Mouse (Mus musculus) lung, embryonic 16.5 days (tissue): ENCODE data around the gene Gm20695. TPM values are rescaled to one million over a fixed set of nuclear protein-coding genes. Genes with fewer than 3 reads are reported as not detected.

Experiments
- ATAC-seq: fragments of 200-750 bp; cut with Nextera tagmentation; 2 replicates; pipeline ENCODE4 v1.8.0; 2017; ENCODE audit warnings: low read depth, mild to moderate bottlenecking, moderate library complexity
- H3K27ac ChIP-seq: fragments of 300-500 bp; sonication (generic); 2 replicates; pipeline ENCODE4 v1.5.1; 2014; ENCODE audit warnings: mild to moderate bottlenecking, control low read depth, low read length
- H3K27me3 ChIP-seq: fragments of 300-500 bp; sonication (generic); 2 replicates; pipeline ENCODE4 v1.6.1; 2014; ENCODE audit warnings: low read depth, low read length, mixed read lengths; ENCODE audit not compliant: control insufficient read depth, insufficient read depth
- H3K36me3 ChIP-seq: fragments of 300-500 bp; sonication (generic); 2 replicates; pipeline ENCODE4 v1.6.1; 2014; ENCODE audit warnings: low read length; ENCODE audit not compliant: control insufficient read depth, insufficient read depth
- H3K4me1 ChIP-seq: fragments of 300-500 bp; sonication (generic); replicated peaks from 2 replicates; pipeline ENCODE4 v1.6.1; 2014; ENCODE audit warnings: low read length, mixed read lengths; ENCODE audit not compliant: control insufficient read depth, insufficient read depth
- H3K4me2 ChIP-seq: fragments of 300-500 bp; sonication (generic); 2 replicates; pipeline ENCODE4 v1.6.1; 2014; ENCODE audit warnings: low read depth, low read length, control low read depth
- H3K4me3 ChIP-seq: fragments of 300-500 bp; sonication (generic); 2 replicates; pipeline ENCODE4 v1.5.1; 2014; ENCODE audit warnings: mild to moderate bottlenecking, low read length, control low read depth
- H3K9ac ChIP-seq: fragments of 300-500 bp; sonication (generic); 2 replicates; pipeline ENCODE4 v1.6.1; 2014; ENCODE audit warnings: low read length, control low read depth
- H3K9me3 ChIP-seq: fragments of 300-500 bp; sonication (generic); 2 replicates; pipeline ENCODE4 v1.6.1; 2016; ENCODE audit warnings: low read length; ENCODE audit not compliant: control insufficient read depth
- WGBS: fragments of 180-500 bp; shearing (Covaris S2); extraction: QIAGEN DNeasy Blood & Tissue Kit; methylation state at CpG from one replicate; pipeline ENCODE4 v1.1.7; 2014; 5-methylcytosine and 5-hydroxymethylcytosine counted together
- microRNA-seq: library from miRNA; unstranded; fragments of <30 nt; microRNA quantifications from one replicate; pipeline ENCODE4, GENCODE M21; 2016
- polyA plus RNA-seq: library from polyadenylated mRNA; unstranded; fragments of >200 nt; fragmentation: Nextera tagmentation; extraction: Ambion mirVana; gene quantifications from 2 replicates; pipeline ENCODE4 v1.2.1, GENCODE M21; 2015

The Gm20695 gene
- polyA plus RNA-seq, 1 experiment from 2014 or later = 1.5 TPM

DNA sequence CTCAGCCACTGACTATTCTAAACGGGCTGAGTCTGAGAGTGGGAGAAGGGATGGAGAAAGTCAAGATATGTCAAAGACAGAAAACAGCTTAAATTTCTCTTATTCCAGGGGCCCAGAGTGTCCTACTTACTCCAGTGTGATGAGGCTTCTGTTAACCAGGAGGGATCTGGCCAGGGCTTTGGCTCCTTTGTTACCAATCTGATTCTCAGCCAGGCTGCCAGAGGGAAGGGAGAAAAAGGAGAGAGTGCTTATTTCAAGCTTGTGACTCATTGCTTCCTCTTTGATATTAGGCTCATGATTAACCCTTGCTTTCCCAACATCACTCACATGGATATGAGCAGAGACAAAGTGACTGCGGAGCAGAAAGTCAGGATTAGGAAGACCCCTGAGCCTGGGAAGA lies 74.8 kb downstream of the Gm20695 start:
- no peak overlapping the region for H3K4me3 ChIP-seq
- no peaks in the 10 kb centered on the region for H3K27me3 ChIP-seq
- 51% methylated on average over 2 of the region's 2 CpGs for WGBS
- H3K27ac ChIP-seq = no peak overlapping the region
- no peak for ATAC-seq
- H3K4me2 ChIP-seq = no peak overlapping the region
- no peaks in the 10 kb centered on the region for H3K4me1 ChIP-seq
- H3K36me3 ChIP-seq = no peaks in the 10 kb centered on the region
- H3K9ac ChIP-seq = no peak overlapping the region
- no peaks in the 10 kb centered on the region for H3K9me3 ChIP-seq

DNA sequence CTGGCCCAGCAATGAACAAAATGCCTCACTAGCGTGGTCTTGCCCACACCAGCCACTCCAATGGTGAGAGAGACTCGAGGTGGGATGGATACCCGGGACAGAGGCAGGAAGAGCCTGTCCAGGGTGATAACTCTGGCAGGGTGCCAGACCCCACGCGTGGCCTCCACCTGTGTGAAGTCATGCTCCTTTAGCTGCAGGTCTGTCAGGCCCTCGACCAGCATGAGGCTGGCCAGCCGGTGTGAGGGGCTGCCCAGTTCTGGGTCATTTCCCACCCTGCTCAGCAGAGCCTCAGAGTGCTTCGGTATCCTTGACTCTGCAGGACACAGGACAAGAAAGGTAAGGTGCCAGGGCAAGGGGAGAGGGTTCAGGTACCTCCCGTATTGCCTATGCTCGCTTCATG lies 80.5 kb downstream of the Gm20695 start:
- no peak overlapping the region for H3K27ac ChIP-seq

DNA sequence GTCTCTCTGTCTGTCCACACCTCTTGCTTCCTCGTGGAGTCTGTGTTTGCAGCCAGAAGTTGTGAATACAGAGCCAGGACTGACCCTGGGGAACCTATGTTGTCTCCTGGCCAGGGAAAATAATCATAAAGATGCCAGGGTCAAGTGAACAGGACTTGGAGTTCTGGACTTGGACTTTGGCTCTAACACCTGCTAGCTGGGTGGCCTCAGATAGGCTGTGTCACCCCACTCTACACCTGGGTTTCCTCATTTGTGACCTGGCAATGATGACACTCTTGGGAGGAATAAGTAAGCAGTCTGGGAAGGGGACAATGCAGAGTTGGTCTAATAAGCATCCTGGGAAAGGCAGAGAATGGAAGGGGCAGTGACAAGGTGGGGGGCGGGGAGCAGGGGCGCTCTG lies 81.1 kb downstream of the Gm20695 start:
- no peaks in the 10 kb centered on the region for H3K9me3 ChIP-seq
- H3K4me1 ChIP-seq = no peaks in the 10 kb centered on the region
- H3K27me3 ChIP-seq = no peaks in the 10 kb centered on the region
- no peaks in the 10 kb centered on the region for H3K36me3 ChIP-seq
- 78% methylated on average over 3 of the region's 3 CpGs for WGBS
- no peak for ATAC-seq
- H3K4me3 ChIP-seq = no peak overlapping the region
- H3K4me2 ChIP-seq = no peak overlapping the region
- no peak overlapping the region for H3K9ac ChIP-seq
- no peak overlapping the region for H3K27ac ChIP-seq

More for the DNA sequence above, 80.5 kb downstream of the Gm20695 start:
- H3K27me3 ChIP-seq = no peaks in the 10 kb centered on the region
- WGBS = 57% methylated on average over 10 of the region's 10 CpGs
- no peak overlapping the region for H3K4me3 ChIP-seq
- ATAC-seq = no peak
- no peaks in the 10 kb centered on the region for H3K4me1 ChIP-seq
- no peaks in the 10 kb centered on the region for H3K9me3 ChIP-seq
- H3K4me2 ChIP-seq = no peak overlapping the region
- H3K9ac ChIP-seq = no peak overlapping the region
- H3K36me3 ChIP-seq = no peaks in the 10 kb centered on the region

Small RNA genes within 50 kb of the gene (microRNA-seq; reads per million reads assigned to microRNA genes)
- not detected for gene Gm23493

Other genes with a start within 250 kb of the Gm20695 start
- gene Mefv, start 166.6 kb upstream of the Gm20695 start, polyA plus RNA-seq = 0.08 TPM in 1 of 2 replicates, not detected in the other
- gene Zfp263, start 140.6 kb upstream of the Gm20695 start, polyA plus RNA-seq = 44.9 and 48.0 TPM in 2 replicates
- gene Olfr15, start 53.8 kb upstream of the Gm20695 start, polyA plus RNA-seq = not detected in 2 replicates
- 1.1 and 1.3 TPM in 2 replicates for gene Zfp174, start 37.4 kb upstream of the Gm20695 start, polyA plus RNA-seq
- gene Naa60, start 12.3 kb upstream of the Gm20695 start, polyA plus RNA-seq = 48.1 and 49.2 TPM in 2 replicates
- 7.3 and 7.6 TPM in 2 replicates for gene Zfp597, start 87 bp upstream of the Gm20695 start, polyA plus RNA-seq
- 9.4 and 11.1 TPM in 2 replicates for gene 1700037C18Rik, start 24.0 kb downstream of the Gm20695 start, polyA plus RNA-seq
- 22.2 and 23.9 TPM in 2 replicates for gene Cluap1, start 24.2 kb downstream of the Gm20695 start, polyA plus RNA-seq
- gene Nlrc3, start 92.0 kb downstream of the Gm20695 start, polyA plus RNA-seq = 1.9 and 2.1 TPM in 2 replicates
- 16.5 and 17.0 TPM in 2 replicates for gene Slx4, start 119.1 kb downstream of the Gm20695 start, polyA plus RNA-seq
- 3.2 and 4.1 TPM in 2 replicates for gene Dnase1, start 152.3 kb downstream of the Gm20695 start, polyA plus RNA-seq
- gene Trap1, start 193.2 kb downstream of the Gm20695 start, polyA plus RNA-seq = 88.9 and 90.8 TPM in 2 replicates